Mouse (Mus musculus) myocyte (in vitro differentiated cells): ENCODE measurements at regions not wholly inside any gene's neighbourhood (a gene's known extent, or its start where the extent isn't known, plus 50 kb on each side); places are given as distances from the start of the nearest gene placed in this dataset.

Experiments used
- H3K27me3 ChIP-seq: one replicate; pipeline ENCODE4 v1.6.1; 2011; ENCODE audit not compliant: control insufficient read depth, insufficient read depth, insufficient read length
- H3K36me3 ChIP-seq: one replicate; pipeline ENCODE4 v1.6.1; 2011; ENCODE audit not compliant: control insufficient read depth, insufficient read depth
- H3K4me2 ChIP-seq: one replicate; pipeline ENCODE4 v1.6.1; 2011; ENCODE audit warnings: low read depth, control low read depth
- H3K4me3 ChIP-seq: one replicate; pipeline ENCODE4 v1.5.1; 2011; ENCODE audit warnings: mild to moderate bottlenecking, control low read depth, moderate library complexity
- H3K79me2 ChIP-seq: one replicate; pipeline ENCODE4 v1.6.1; 2011; ENCODE audit not compliant: control insufficient read depth, insufficient read depth
- H3ac ChIP-seq: one replicate; pipeline ENCODE4 v1.6.1; 2011; ENCODE audit not compliant: control insufficient read depth, insufficient read length
- CEBPB ChIP-seq: IDR thresholded peaks from 2 replicates; pipeline ENCODE4 v1.6.1; 2011; ENCODE audit warnings: mild to moderate bottlenecking, moderate library complexity; ENCODE audit not compliant: poor library complexity, insufficient read depth, severe bottlenecking
- E2F4 ChIP-seq: IDR thresholded peaks from one replicate; pipeline ENCODE4 v1.6.1; 2011; ENCODE audit warnings: mild to moderate bottlenecking, control low read depth, moderate library complexity; ENCODE audit not compliant: insufficient read depth
- MAX ChIP-seq: IDR thresholded peaks from one replicate; pipeline ENCODE4 v1.6.1; 2011; ENCODE audit warnings: low read depth, mild to moderate bottlenecking, control low read depth
- MYOD1 ChIP-seq, 3 experiments: IDR thresholded peaks; one replicate each; pipeline ENCODE4 v1.6.1; 2011; ENCODE audit warnings: control low read depth in 2 of 3, low read depth in 2 of 3, mild to moderate bottlenecking in 2 of 3, moderate library complexity in 1 of 3; ENCODE audit not compliant: insufficient read length in 2 of 3, control insufficient read depth in 1 of 3
- MYOG ChIP-seq, 3 experiments: IDR thresholded peaks; one replicate each; pipeline ENCODE4 v1.6.1; 2011; ENCODE audit warnings: control low read depth in 2 of 3, low read depth in 2 of 3, mild to moderate bottlenecking in 2 of 3; ENCODE audit not compliant: insufficient read length in 2 of 3, control insufficient read depth in 1 of 3, insufficient read depth in 1 of 3
- POLR2A ChIP-seq: IDR thresholded peaks from one replicate; pipeline ENCODE4 v1.6.1; 2011; ENCODE audit warnings: low read depth, mild to moderate bottlenecking, control low read depth, moderate library complexity; ENCODE audit not compliant: insufficient read length
- POLR2AphosphoS2 ChIP-seq: IDR thresholded peaks from one replicate; pipeline ENCODE4 v1.6.1; 2011; ENCODE audit warnings: low read depth, control low read depth; ENCODE audit not compliant: insufficient read length
- REST ChIP-seq: IDR thresholded peaks from one replicate; pipeline ENCODE4 v1.6.1; 2011; ENCODE audit warnings: mild to moderate bottlenecking, control low read depth, moderate library complexity; ENCODE audit not compliant: insufficient read depth, insufficient read length
- SRF ChIP-seq: IDR thresholded peaks from one replicate; pipeline ENCODE4 v1.6.1; 2011; ENCODE audit warnings: low read depth; ENCODE audit not compliant: control insufficient read depth, insufficient read length
- TCF12 ChIP-seq: IDR thresholded peaks from one replicate; pipeline ENCODE4 v1.6.1; 2011; ENCODE audit warnings: mild to moderate bottlenecking, control low read depth; ENCODE audit not compliant: poor library complexity, insufficient read depth, severe bottlenecking
- TCF3 ChIP-seq: IDR thresholded peaks from one replicate; pipeline ENCODE4 v1.6.1; 2011; ENCODE audit warnings: low read depth, control low read depth; ENCODE audit not compliant: insufficient read length
- USF1 ChIP-seq: IDR thresholded peaks from one replicate; pipeline ENCODE4 v1.6.1; 2011; ENCODE audit warnings: low read depth, mild to moderate bottlenecking, control low read depth, moderate library complexity

DNA sequence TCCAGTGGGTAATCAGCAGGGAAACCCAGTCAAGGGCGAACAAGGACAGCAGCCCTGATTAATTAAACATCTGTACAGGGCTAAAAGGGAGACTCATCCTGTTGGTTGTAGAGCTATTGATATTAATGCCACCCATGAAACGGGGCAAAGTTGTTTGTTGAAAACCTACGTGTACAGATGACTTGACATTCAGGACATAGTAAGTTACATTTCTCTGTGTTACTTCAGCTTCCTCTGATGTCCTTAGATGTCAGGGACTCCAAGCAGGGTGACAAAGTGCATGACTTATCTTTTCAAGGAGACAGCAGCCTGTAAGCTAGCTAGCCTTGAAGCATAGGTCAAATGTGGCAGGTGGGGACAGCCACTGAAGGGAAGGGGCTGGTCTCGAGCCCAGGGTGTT is 390.5 kb downstream of the Ccdc171 start:
- no peak overlapping the region for H3ac ChIP-seq
- no peaks in the 10 kb centered on the region for H3K36me3 ChIP-seq
- no peaks in the 10 kb centered on the region for H3K79me2 ChIP-seq
- H3K4me2 ChIP-seq, result no peak overlapping the region
- no peak overlapping the region for H3K4me3 ChIP-seq
- TF ChIP-seq CEBPB (no peak), SRF (no peak), E2F4 (no peak), MYOD1 (IDR thresholded peaks at IDR 0.05; ENCODE audit: control insufficient read depth in 1 of 3, insufficient read length in 2 of 3, low read depth in 2 of 3) (no peak), POLR2A (no peak)
- H3K27me3 ChIP-seq, result no peaks in the 10 kb centered on the region

DNA sequence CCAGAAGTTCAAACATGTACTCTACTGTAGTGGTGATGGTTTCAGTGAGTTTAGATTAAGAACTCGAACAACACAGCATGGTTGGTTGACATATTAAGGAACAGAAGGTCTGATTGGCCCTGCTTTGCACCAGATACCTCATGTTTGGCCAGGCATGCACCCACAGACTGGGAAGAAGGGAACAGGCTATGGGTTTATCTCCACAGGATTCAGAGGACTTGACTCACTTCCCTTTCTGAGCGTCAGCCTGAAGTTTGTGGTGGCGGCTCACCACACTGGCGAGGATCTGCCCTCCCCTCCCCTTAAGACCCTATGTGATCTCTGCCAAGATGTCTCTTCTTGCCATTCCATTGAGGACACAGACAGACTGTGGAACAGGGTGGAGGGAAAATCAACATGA is 391.7 kb downstream of the Ccdc171 start:
- no peaks in the 10 kb centered on the region for H3K79me2 ChIP-seq
- TF ChIP-seq USF1, result no peak
- TF ChIP-seq MAX, result no peak
- TF ChIP-seq TCF12, result no peak
- TF ChIP-seq POLR2A, result no peak
- no peak for TF ChIP-seq POLR2AphosphoS2
- TF ChIP-seq MYOD1 (IDR thresholded peaks at IDR 0.05; ENCODE audit: control insufficient read depth in 1 of 3, insufficient read length in 2 of 3, low read depth in 2 of 3), result no peak
- TF ChIP-seq REST, result no peak
- TF ChIP-seq TCF3, result no peak
- TF ChIP-seq MYOG (IDR thresholded peaks at IDR 0.05; ENCODE audit: control insufficient read depth in 1 of 3, insufficient read depth in 1 of 3, insufficient read length in 2 of 3, low read depth in 2 of 3), result no peak
- no peak for TF ChIP-seq CEBPB
- no peak for TF ChIP-seq E2F4
- no peak for TF ChIP-seq SRF
- H3K4me3 ChIP-seq, result no peak overlapping the region
- no peaks in the 10 kb centered on the region for H3K27me3 ChIP-seq
- no peaks in the 10 kb centered on the region for H3K36me3 ChIP-seq
- H3ac ChIP-seq, result no peak overlapping the region
- H3K4me2 ChIP-seq, result no peak overlapping the region

DNA sequence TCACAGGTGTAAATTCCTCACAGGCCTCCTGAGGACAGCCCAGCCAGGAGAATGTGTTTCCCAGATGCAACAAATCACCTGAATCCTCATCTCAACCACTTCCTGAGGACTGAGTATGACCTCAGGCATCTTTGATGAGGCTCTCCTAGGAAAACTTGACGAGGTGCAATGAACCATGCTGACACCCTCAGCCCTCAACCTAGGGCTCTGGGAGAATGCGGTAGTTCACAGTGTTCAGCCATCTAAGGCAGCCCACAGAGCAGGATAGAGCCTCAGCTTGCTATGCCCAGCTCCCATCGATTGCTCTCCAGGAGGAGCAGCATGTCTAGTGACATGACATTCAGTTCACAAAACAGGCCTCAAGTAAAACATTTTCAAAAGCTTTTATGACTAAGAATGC is 392.7 kb downstream of the Ccdc171 start:
- no peaks in the 10 kb centered on the region for H3K27me3 ChIP-seq
- no peak overlapping the region for H3K4me2 ChIP-seq
- no peak overlapping the region for H3ac ChIP-seq
- H3K4me3 ChIP-seq, result no peak overlapping the region
- TF ChIP-seq REST (no peak), TCF3 (no peak), MYOG (IDR thresholded peaks at IDR 0.05; ENCODE audit: control insufficient read depth in 1 of 3, insufficient read depth in 1 of 3, insufficient read length in 2 of 3, low read depth in 2 of 3) (no peak)
- H3K79me2 ChIP-seq, result no peaks in the 10 kb centered on the region
- no peaks in the 10 kb centered on the region for H3K36me3 ChIP-seq

DNA sequence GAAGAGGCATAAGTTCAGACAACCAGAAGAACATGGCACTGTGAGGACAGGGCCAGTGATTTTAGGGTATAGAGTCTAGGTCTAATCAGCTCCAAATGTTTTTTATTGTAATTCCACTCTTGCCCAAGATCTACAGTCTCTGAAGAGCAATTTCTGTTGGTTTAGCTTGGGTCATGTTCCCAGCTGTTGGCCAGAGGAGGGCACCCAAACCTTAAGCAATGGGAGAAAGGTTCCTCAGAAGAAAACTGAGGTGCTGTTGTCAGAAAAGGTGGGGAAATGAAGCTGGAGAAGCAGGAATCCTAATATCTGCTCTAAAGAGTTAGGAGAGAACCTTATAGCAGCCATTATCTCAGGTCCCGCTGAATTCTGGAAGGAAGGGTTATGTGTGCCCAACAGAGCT is 393.7 kb downstream of the Ccdc171 start:
- H3K36me3 ChIP-seq, result no peaks in the 10 kb centered on the region
- no peak overlapping the region for H3ac ChIP-seq
- H3K79me2 ChIP-seq, result no peaks in the 10 kb centered on the region
- H3K4me2 ChIP-seq, result no peak overlapping the region
- no peak overlapping the region for H3K4me3 ChIP-seq
- no peak for TF ChIP-seq SRF
- TF ChIP-seq CEBPB, result no peak
- TF ChIP-seq POLR2AphosphoS2, result no peak
- no peak for TF ChIP-seq REST
- no peak for TF ChIP-seq USF1
- no peaks in the 10 kb centered on the region for H3K27me3 ChIP-seq

DNA sequence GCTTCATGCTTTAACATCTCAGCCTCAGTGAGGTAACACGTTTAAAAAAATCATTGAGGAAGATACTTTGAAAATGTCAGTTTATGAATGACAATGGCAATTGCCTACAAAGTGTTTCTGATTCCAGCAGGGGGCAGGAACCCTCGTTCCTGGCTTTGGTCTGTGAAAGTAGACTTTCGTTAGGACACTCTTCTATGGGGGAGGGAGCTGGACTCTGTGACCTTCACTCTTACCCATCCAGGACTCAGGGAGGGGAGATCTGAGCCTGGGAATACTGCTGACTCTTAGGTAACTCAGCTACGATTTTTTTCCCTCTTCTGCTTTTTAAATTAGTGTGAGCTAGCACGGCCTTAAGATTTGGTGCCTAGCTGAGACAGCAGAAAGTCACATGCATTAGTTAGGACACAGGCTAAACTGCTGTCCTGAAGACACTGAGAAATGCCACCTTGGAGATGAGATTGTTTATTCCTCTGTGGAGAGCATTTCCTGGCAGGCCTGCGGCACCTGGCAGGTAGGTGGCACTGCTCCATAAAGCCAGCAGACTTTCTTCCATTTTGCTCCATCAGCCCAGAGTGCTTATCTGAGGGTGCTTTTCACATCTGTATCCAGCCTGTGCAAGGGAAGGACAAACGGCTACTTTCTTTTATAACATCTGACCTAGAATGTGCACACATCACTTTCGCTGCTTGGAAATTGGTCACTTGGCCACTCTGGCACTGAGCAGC is 399.9 kb downstream of the Ccdc171 start:
- Histone ChIP-seq H3K4me2 (no peak overlapping the region), H3ac (no peak overlapping the region), H3K4me3 (no peak overlapping the region), H3K36me3 (no peaks in the 10 kb centered on the region), H3K27me3 (no peaks in the 10 kb centered on the region), H3K79me2 (no peaks in the 10 kb centered on the region)
- TF ChIP-seq CEBPB, result no peak
- TF ChIP-seq TCF3, result no peak
- no peak for TF ChIP-seq POLR2A
- TF ChIP-seq REST, result no peak
- no peak for TF ChIP-seq E2F4
- no peak for TF ChIP-seq MAX
- no peak for TF ChIP-seq TCF12
- no peak for TF ChIP-seq MYOD1 (IDR thresholded peaks at IDR 0.05; ENCODE audit: control insufficient read depth in 1 of 3, insufficient read length in 2 of 3, low read depth in 2 of 3)
- no peak for TF ChIP-seq USF1
- TF ChIP-seq MYOG (IDR thresholded peaks at IDR 0.05; ENCODE audit: control insufficient read depth in 1 of 3, insufficient read depth in 1 of 3, insufficient read length in 2 of 3, low read depth in 2 of 3), result no peak
- TF ChIP-seq SRF, result no peak
- TF ChIP-seq POLR2AphosphoS2, result no peak
